In genomic region chr17:56999968-57000609, GRCm38 (mm10) we compare ENCODE assay signal across 38 mouse cellular contexts. TPM values are rescaled to one million over a fixed set of nuclear protein-coding genes. Genes with fewer than 3 reads are reported as not detected.
DNase-seq lines count a peak whose midpoint lies in the region; ATAC-seq and TF ChIP-seq lines count a peak whose summit lies in the region.
"Had no signal": no experiment of that assay in that cellular context is flagged by ENCODE, and none has a peak within 500 bp of the region (broad histone marks: within the 10 kb centered on the region; RNA-seq: fewer than 3 reads in every experiment).

Gene Pspn, minus strand, starts transcription at chr17:57000018.

- no peak within 1 kb of the TSS for H3K4me2 ChIP-seq in heart, embryonic 12.5 days
- H3K4me2 ChIP-seq in kidney, embryonic 15.5 days: no peak within 1 kb of the TSS
- H3K4me2 ChIP-seq: embryonic facial prominence, embryonic 15.5 days; forebrain, embryonic 12.5 days; limb, embryonic 13.5 days; liver, embryonic 11.5 days; lung, embryonic 15.5 days; midbrain, embryonic 13.5 days had no signal

- peaks cover 57% of the 10 kb centered on the region for H3K36me3 ChIP-seq in heart, embryonic 12.5 days
- no peaks in the 10 kb centered on the region for H3K36me3 ChIP-seq in heart, adult 2 months (ENCODE audit: control insufficient read depth, insufficient read depth, low read length)
- peaks cover 69% of the 10 kb centered on the region for H3K36me3 ChIP-seq in kidney, embryonic 15.5 days

- ATAC-seq in heart, embryonic 12.5 days (ENCODE audit: insufficient number of reproducible peaks, low FRiP score): no peak
- ATAC-seq in kidney, embryonic 15.5 days (replicated peaks; ENCODE audit: low FRiP score): no peak
- ATAC-seq: activated CD4-positive, CD25-positive, alpha-beta regulatory T cell, adult 4 months; forebrain, postnatal 0 days; intestine, postnatal 0 days; midbrain, embryonic 13.5 days had no signal

- peak; percentile 21 for DNase-seq in cerebellum, adult 9-10 months
- no peak for DNase-seq in cerebellum, adult 8-10 months
- no peak for DNase-seq in heart, adult 2 months
- peak; percentile 17 to 22 for DNase-seq in kidney, postnatal 36 days
- no peak for DNase-seq in lung, postnatal 4 days
- DNase-seq: B cell, adult 2 months; cerebellum, adult 11 months; cerebellum, postnatal 25 days; forebrain, postnatal 0 days; gastrocnemius, postnatal 10 days; kidney, postnatal 4 days; lung, postnatal 36 days; retina, postnatal 1 day; right cerebral cortex, postnatal 14 days; thymus, postnatal 4 days had no signal

- intact Hi-C loops in heart, adult 2 months (cut with DNase I): loop anchor here (10.0 kb wide), 1 partner anchor 385 kb away; the partner anchor contains the start of gene Rpl36

- H3K79me2 ChIP-seq in heart, adult 2 months (replicated peaks; ENCODE audit: control insufficient read depth, insufficient read depth, low read length): no peaks in the 10 kb centered on the region

- H3K9ac ChIP-seq in heart, embryonic 12.5 days: no peak within 1 kb of the TSS
- H3K9ac ChIP-seq in heart, adult 2 months (ENCODE audit: low read depth, low read length): no peak within 1 kb of the TSS
- no peak within 1 kb of the TSS for H3K9ac ChIP-seq in kidney, embryonic 15.5 days
- H3K9ac ChIP-seq: embryonic facial prominence, embryonic 15.5 days; forebrain, embryonic 12.5 days; forebrain, postnatal 0 days; hindbrain, embryonic 14.5 days; lung, embryonic 15.5 days; neural tube, embryonic 15.5 days had no signal

- peak within 1 kb of the TSS; percentile 71; the same call in 1 of the 2 replicates for H3K27ac ChIP-seq in heart, embryonic 12.5 days (ENCODE audit: poor library complexity, severe bottlenecking)
- H3K27ac ChIP-seq in heart, adult 2 months: no peak within 1 kb of the TSS
- no peak within 1 kb of the TSS for H3K27ac ChIP-seq in kidney, embryonic 15.5 days
- H3K27ac ChIP-seq: embryonic facial prominence, embryonic 10.5 days; embryonic facial prominence, embryonic 15.5 days; forebrain, embryonic 12.5 days; hindbrain, embryonic 14.5 days; limb, embryonic 13.5 days; lung, embryonic 15.5 days; midbrain, embryonic 13.5 days; neural tube, embryonic 15.5 days had no signal

- H3K9me3 ChIP-seq in heart, embryonic 12.5 days (replicated peaks): no peaks in the 10 kb centered on the region
- no peaks in the 10 kb centered on the region for H3K9me3 ChIP-seq in kidney, embryonic 15.5 days (replicated peaks)
- H3K9me3 ChIP-seq: embryonic facial prominence, embryonic 10.5 days; embryonic facial prominence, embryonic 15.5 days; forebrain, embryonic 12.5 days; limb, embryonic 13.5 days; lung, embryonic 15.5 days; megakaryocyte, embryonic 14.5 days; midbrain, embryonic 13.5 days; neural tube, embryonic 15.5 days had no signal

- TF ChIP-seq EP300 in heart, adult 2 months (IDR thresholded peaks at IDR 0.05; ENCODE audit: insufficient read depth, low read depth, low read length): no peak

- no peak within 1 kb of the TSS for H3K4me3 ChIP-seq in heart, embryonic 12.5 days
- no peak within 1 kb of the TSS for H3K4me3 ChIP-seq in heart, adult 2 months
- no peak within 1 kb of the TSS for H3K4me3 ChIP-seq in kidney, embryonic 15.5 days (replicated peaks)
- H3K4me3 ChIP-seq: embryonic facial prominence, embryonic 15.5 days; forebrain, embryonic 12.5 days; lung, embryonic 15.5 days; midbrain, embryonic 13.5 days; neural tube, embryonic 15.5 days had no signal

- H3K4me1 ChIP-seq in heart, embryonic 12.5 days (replicated peaks): peaks cover 40% of the 10 kb centered on the region
- peaks cover 4% of the 10 kb centered on the region; the same call in 1 of the 2 replicates for H3K4me1 ChIP-seq in heart, adult 2 months (ENCODE audit: control insufficient read depth, insufficient read depth, low read length)
- H3K4me1 ChIP-seq in kidney, embryonic 15.5 days: peaks cover 10% of the 10 kb centered on the region

- 79% methylated on average over 9 of the region's 9 CpGs for WGBS in heart, embryonic 12.5 days
- WGBS in heart, adult 2 months: 67% methylated on average over 9 of the region's 9 CpGs
- 82% methylated on average over 9 of the region's 9 CpGs for WGBS in kidney, embryonic 15.5 days

- no peak for TF ChIP-seq CTCF in heart, adult 2 months (IDR thresholded peaks at IDR 0.05)

- no peaks in the 10 kb centered on the region for H3K27me3 ChIP-seq in heart, embryonic 12.5 days (replicated peaks)
- H3K27me3 ChIP-seq in heart, adult 2 months (ENCODE audit: control insufficient read depth, insufficient read depth, low read length): no peaks in the 10 kb centered on the region
- no peaks in the 10 kb centered on the region for H3K27me3 ChIP-seq in kidney, embryonic 15.5 days
- H3K27me3 ChIP-seq: embryonic facial prominence, embryonic 15.5 days; forebrain, embryonic 12.5 days; limb, embryonic 13.5 days; lung, embryonic 15.5 days; megakaryocyte, embryonic 14.5 days; midbrain, embryonic 13.5 days; neural tube, embryonic 15.5 days had no signal

- TF ChIP-seq POLR2A in heart, adult 2 months (IDR thresholded peaks at IDR 0.05; ENCODE audit: insufficient read depth, low read depth, low read length): no peak

RNA-seq across cellular contexts. Expression of gene Pspn, which starts in this region (rescaled TPM):
- polyA plus RNA-seq in heart, embryonic 12.5 days (2016; fragmentation: Nextera tagmentation; extraction: Ambion mirVana): 0.55 TPM in 1 of 2 replicates, not detected in the other
- not detected for total RNA-seq in heart, adult 2 months (2021)
- polyA plus RNA-seq in heart, adult 2 months (2012; rRNA removed): not detected in 2 replicates
- polyA plus RNA-seq in kidney, embryonic 15.5 days (2015; fragmentation: Nextera tagmentation; extraction: Ambion mirVana): 0.87 and 1.3 TPM in 2 replicates
- total RNA-seq: forebrain, postnatal 0 days; gastrocnemius, postnatal 10 days; hematopoietic stem cell, adult 5-6 weeks; layer of hippocampus, postnatal 25 days; left cerebral cortex, adult 8-10 months; left cerebral cortex, postnatal 36 days; monocyte, adult 5-6 weeks had no signal
- polyA plus RNA-seq: activated CD4-positive, CD25-positive, alpha-beta regulatory T cell, adult 4 months; embryonic facial prominence, embryonic 15.5 days; forebrain, postnatal 0 days; gonadal fat pad, adult 2 months; intestine, postnatal 0 days; limb, embryonic 13.5 days; liver, embryonic 11.5 days; liver, embryonic 16.5 days; lung, embryonic 15.5 days; midbrain, embryonic 13.5 days; small intestine, adult 2 months; testis, adult 2 months had no signal

Comparison
In these comparisons a context has a peak if more than half of its experiments do, and no peak if none do; other contexts are left out.
1. DNase-seq: peak in cerebellum, adult 9-10 months (single experiment) and kidney, postnatal 36 days (2 of 2); none in cerebellum, adult 8-10 months (single experiment), heart, adult 2 months (0 of 2) and lung, postnatal 4 days (0 of 2).